Mouse (Mus musculus) cortical plate, adult 2 months (tissue): ENCODE measurements around the gene Gm4187. TPM values are rescaled to one million over a fixed set of nuclear protein-coding genes. Genes with fewer than 3 reads are reported as not detected.
"Not testable (repeated sequence)": the region's sequence is repeated elsewhere in the genome, so short reads cannot be mapped to it uniquely, and the experiment has no call there.

Source experiments
- H3K27ac ChIP-seq: fragments of 200-500 bp; 2 replicates; pipeline ENCODE4 v1.5.1; 2012; ENCODE audit warnings: low read length, control low read depth, inconsistent platforms; ENCODE audit not compliant: insufficient read depth
- H3K4me1 ChIP-seq: fragments of 200-500 bp; 2 replicates; pipeline ENCODE4 v1.6.1; 2011; ENCODE audit warnings: low read length; ENCODE audit not compliant: control insufficient read depth, insufficient read depth
- H3K4me3 ChIP-seq: fragments of 200-500 bp; 2 replicates; pipeline ENCODE4 v1.5.1; 2011; ENCODE audit warnings: mild to moderate bottlenecking, low read length, control low read depth; ENCODE audit not compliant: insufficient read depth
- polyA plus RNA-seq: library from polyadenylated mRNA; depleted of rRNA; stranded (reverse); fragments of >200 nt; gene quantifications from 2 replicates; pipeline ENCODE4 v1.2.3, GENCODE M21; 2012; rRNA removed

Gm4187 gene
- not detected in 2 replicates for polyA plus RNA-seq

GRCm38 (mm10) chr7:22329617-22330016, at the start of gene Gm4187:
TSS of gene Gm4187 (minus strand) at chr7:22329717.
- not testable (repeated sequence) for H3K27ac ChIP-seq, H3K4me3 ChIP-seq, H3K4me1 ChIP-seq

GRCm38 (mm10) chr7:22370939-22371338, 41.4 kb upstream of the Gm4187 start, which contains the start of gene Gm8660:
TSS of gene Gm8660 (minus strand) at chr7:22371039.
- not testable (repeated sequence) for H3K27ac ChIP-seq, H3K4me1 ChIP-seq, H3K4me3 ChIP-seq

Other genes with a start within 250 kb of the Gm4187 start
- gene Gm16451, start 211.5 kb downstream of the Gm4187 start, polyA plus RNA-seq, result not detected in 2 replicates
- gene Gm10666, start 195.0 kb downstream of the Gm4187 start, polyA plus RNA-seq, result not detected in 2 replicates
- gene Vmn1r142, start 165.7 kb downstream of the Gm4187 start, polyA plus RNA-seq, result not detected in 2 replicates
- not detected in 2 replicates for gene Vmn1r143, start 140.3 kb downstream of the Gm4187 start, polyA plus RNA-seq
- not detected in 2 replicates for gene Gm8653, start 128.5 kb downstream of the Gm4187 start, polyA plus RNA-seq
- gene Gm8453, start 100.2 kb downstream of the Gm4187 start, polyA plus RNA-seq, result not detected in 2 replicates
- gene Gm8660, start 41.3 kb upstream of the Gm4187 start, polyA plus RNA-seq, result not detected in 2 replicates
- gene Vmn1r148, start 83.9 kb upstream of the Gm4187 start, polyA plus RNA-seq, result not detected in 2 replicates
- not detected in 2 replicates for gene Vmn1r149, start 108.5 kb upstream of the Gm4187 start, polyA plus RNA-seq
- not detected in 2 replicates for gene Gm10665, start 134.4 kb upstream of the Gm4187 start, polyA plus RNA-seq
- not detected in 2 replicates for gene Vmn1r151, start 170.0 kb upstream of the Gm4187 start, polyA plus RNA-seq
- not detected in 2 replicates for gene Vmn1r152, start 193.2 kb upstream of the Gm4187 start, polyA plus RNA-seq
- gene Gm8677, start 205.2 kb upstream of the Gm4187 start, polyA plus RNA-seq, result not detected in 2 replicates
- gene Gm4201, start 235.6 kb upstream of the Gm4187 start, polyA plus RNA-seq, result not detected in 2 replicates